Mouse (Mus musculus): ENCODE data around the gene Nme7.

DNA sequence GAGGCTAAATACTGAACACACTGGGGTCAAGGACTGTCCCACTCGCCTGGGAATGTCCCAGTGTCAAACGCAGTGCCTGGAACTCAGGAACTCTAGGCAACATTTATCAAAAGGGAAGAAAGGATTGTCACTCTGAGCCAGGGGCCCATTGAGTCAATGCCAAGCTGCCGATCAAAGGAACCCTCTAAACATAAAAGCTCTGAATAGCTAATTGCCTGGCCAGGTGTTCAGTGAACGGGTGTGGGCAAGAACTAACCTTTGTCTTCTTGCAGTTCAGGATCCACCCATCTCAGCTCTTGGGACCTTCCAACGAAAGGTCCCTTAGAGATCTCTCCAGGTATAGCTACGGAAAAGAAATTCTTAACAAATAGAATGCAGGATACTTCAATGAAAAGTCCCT, 167.1 kb downstream of the Nme7 start:
- TF ChIP-seq CTCF (IDR thresholded peaks at IDR 0.05; ENCODE audit: low read depth) (no peak), EP300 (optimal IDR thresholded peaks at IDR 0.05) (no peak)
